In the genomic region with DNA sequence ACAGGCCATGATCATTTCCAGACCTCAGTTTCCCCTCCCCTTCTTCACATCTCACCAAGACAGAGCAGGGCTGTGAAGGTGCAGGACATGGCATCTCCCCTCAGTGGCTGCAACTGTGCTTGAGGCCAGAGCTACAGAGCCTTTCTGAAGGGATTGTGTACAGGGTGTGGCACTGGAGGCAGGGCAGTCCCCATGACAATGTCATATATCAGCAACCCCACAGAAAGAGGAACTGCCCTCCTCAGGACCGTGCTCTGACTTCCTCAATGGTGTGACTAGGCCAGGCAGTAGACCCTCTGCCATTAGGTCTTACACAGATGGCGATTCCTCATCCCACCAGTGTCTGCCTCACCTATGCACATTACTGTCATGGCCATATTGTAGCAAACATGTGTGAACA, we compare ENCODE assay signal across 7 mouse cellular contexts. TPM values are rescaled to one million over a fixed set of nuclear protein-coding genes. Genes with fewer than 3 reads are reported as not detected.
"Had no signal": no experiment of that assay in that cellular context is flagged by ENCODE, and none has a peak within 500 bp of the region (broad histone marks: within the 10 kb centered on the region; RNA-seq: fewer than 3 reads in every experiment).

TSS of gene Lilra6 (minus strand) at position 117 of the 400 bp plus-strand sequence.

RNA-seq across cellular contexts. Expression of gene Lilra6, which starts in this region (rescaled TPM):
- total RNA-seq: layer of hippocampus, adult 8-10 months; layer of hippocampus, postnatal 14 days; left cerebral cortex, postnatal 10 days; left cerebral cortex, postnatal 4 days had no signal
- polyA plus RNA-seq: midbrain, embryonic 11.5 days; midbrain, embryonic 15.5 days; neural tube, embryonic 14.5 days had no signal
